Mouse (Mus musculus): ENCODE results near the gene Fkbp10. TPM values are rescaled to one million over a fixed set of nuclear protein-coding genes. Genes with fewer than 3 reads are reported as not detected.
A peak's percentile ranks its signal among the peaks of the same experiment; 100 is the strongest.

The Fkbp10 gene
- polyA plus RNA-seq, 1 experiment = 298 TPM

DNA sequence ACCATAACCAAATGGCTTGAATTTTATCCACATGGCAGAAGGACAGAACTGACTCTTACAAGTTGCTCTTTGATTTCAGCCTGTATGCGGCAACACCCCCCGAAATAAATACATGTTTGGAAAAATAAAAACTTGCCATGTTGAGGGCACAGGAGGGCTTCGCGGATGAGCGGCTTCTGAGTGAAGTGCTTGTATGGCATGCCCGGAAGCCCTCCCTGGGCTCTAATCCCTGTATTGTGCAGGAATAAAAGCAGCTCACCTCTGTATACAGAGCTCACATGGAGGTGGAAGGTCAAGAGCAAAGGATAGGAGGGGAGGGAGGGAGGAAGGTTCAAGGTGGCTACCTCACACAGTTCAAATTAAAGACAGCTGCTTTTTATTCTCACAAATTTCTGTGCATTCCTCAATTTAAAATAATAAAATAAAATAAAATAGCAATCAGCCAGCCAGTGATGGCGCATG is 23.6 kb upstream of the Fkbp10 start:
- TF ChIP-seq POLR2A (IDR thresholded peaks at IDR 0.05; ENCODE audit: low read depth, low read length) = no peak
- TF ChIP-seq CTCF (IDR thresholded peaks at IDR 0.05; ENCODE audit: borderline replicate concordance, insufficient read depth, low read length) = no peak
- H3K4me1 ChIP-seq (ENCODE audit: control insufficient read depth, insufficient read depth, low read length) = peaks cover 20% of the 10 kb centered on the region; the same call in 1 of the 2 replicates
- no peak overlapping the region for H3K4me3 ChIP-seq (ENCODE audit: insufficient read depth, low read length)
- H3K27ac ChIP-seq (ENCODE audit: insufficient read depth, low read length) = no peak overlapping the region

DNA sequence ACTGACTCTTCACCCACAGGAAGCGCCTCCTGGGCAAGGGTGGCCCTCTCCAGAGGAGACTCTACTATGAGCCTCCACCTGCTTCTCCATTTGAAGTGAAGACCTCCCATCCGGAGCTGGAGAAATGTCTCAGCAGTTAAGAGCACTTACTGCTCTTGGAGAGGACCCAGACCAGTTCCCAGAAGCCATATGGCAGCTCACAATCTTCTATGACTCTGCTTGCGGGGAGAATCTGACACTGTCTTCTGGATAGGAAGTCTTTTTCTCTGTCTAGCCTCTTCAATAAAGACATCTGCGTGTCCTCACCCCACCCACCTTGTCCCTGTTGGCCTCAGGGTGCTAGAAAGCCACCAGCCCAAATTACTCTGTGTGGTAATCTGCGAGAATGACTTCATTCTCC is 22.5 kb upstream of the Fkbp10 start:
- H3K4me3 ChIP-seq (ENCODE audit: insufficient read depth, low read length) = no peak overlapping the region
- peaks cover 18% of the 10 kb centered on the region; the same call in 1 of the 2 replicates for H3K4me1 ChIP-seq (ENCODE audit: control insufficient read depth, insufficient read depth, low read length)
- no peak overlapping the region for H3K27ac ChIP-seq (ENCODE audit: insufficient read depth, low read length)
- TF ChIP-seq CTCF (IDR thresholded peaks at IDR 0.05; ENCODE audit: borderline replicate concordance, insufficient read depth, low read length) (no peak), POLR2A (IDR thresholded peaks at IDR 0.05; ENCODE audit: low read depth, low read length) (no peak)

DNA sequence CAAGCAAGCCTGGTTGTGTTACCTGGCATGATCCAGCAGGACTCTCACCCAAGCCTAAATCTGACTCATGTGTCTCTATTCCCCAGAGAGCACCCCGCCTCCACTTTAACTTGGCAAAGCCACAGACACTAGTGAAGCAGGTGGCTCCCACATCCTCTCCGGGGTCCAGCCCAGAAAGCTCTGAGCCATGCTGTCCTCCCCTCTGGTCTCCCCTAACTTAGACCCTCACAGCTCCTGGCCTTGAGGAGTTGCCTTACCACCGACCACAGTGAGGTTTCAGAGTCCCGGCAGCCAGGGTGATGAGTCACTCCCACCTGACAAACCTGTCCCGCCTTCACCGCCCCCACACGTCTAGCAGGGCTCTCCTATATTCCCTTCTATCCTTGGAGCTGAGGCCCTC is 21.8 kb upstream of the Fkbp10 start:
- H3K4me3 ChIP-seq (ENCODE audit: insufficient read depth, low read length) = no peak overlapping the region
- TF ChIP-seq POLR2A (IDR thresholded peaks at IDR 0.05; ENCODE audit: low read depth, low read length) (no peak), CTCF (IDR thresholded peaks at IDR 0.05; ENCODE audit: borderline replicate concordance, insufficient read depth, low read length) (no peak)
- H3K27ac ChIP-seq (ENCODE audit: insufficient read depth, low read length) = no peak overlapping the region
- peaks cover 13% of the 10 kb centered on the region; the same call in 1 of the 2 replicates for H3K4me1 ChIP-seq (ENCODE audit: control insufficient read depth, insufficient read depth, low read length)

DNA sequence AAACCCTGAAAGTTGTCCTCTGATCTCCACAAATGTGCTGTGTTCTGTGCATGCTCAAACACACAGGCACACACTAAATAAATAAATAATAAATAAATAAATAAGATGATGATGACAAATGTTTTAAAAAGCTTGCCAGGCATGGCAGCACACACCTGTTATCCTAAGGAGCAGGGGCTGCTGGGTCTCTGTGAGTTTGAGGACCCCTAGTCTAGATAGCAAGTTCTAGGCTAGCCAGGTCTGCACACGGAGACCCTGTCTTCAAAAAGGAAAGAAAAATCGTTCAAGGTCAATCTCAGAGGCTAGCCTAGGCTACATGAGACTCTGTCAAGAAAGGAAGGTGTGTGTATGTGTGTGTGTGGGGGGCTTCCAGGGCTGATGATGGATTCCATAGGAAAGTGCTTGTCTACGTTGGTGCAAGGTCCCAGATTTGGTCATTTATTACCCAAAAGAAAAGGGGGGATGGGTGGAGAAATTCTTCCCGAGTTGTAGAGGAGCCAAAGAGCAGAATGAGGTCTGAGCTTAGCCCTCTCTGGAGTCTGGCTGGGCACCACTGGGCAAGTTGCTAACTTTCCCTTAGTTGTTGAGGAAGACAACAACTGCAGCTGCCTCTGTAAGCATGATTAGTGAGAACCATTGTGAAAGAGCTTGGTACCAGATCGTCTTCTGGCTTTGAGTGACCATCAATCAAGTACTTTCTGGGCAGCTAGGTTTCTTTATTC is 21.0 kb upstream of the Fkbp10 start:
- H3K27ac ChIP-seq (ENCODE audit: insufficient read depth, low read length) = no peak overlapping the region
- TF ChIP-seq CTCF (IDR thresholded peaks at IDR 0.05; ENCODE audit: borderline replicate concordance, insufficient read depth, low read length) (no peak), POLR2A (IDR thresholded peaks at IDR 0.05; ENCODE audit: low read depth, low read length) (no peak)
- peaks cover 13% of the 10 kb centered on the region; the same call in 1 of the 2 replicates for H3K4me1 ChIP-seq (ENCODE audit: control insufficient read depth, insufficient read depth, low read length)
- H3K4me3 ChIP-seq (ENCODE audit: insufficient read depth, low read length) = no peak overlapping the region

DNA sequence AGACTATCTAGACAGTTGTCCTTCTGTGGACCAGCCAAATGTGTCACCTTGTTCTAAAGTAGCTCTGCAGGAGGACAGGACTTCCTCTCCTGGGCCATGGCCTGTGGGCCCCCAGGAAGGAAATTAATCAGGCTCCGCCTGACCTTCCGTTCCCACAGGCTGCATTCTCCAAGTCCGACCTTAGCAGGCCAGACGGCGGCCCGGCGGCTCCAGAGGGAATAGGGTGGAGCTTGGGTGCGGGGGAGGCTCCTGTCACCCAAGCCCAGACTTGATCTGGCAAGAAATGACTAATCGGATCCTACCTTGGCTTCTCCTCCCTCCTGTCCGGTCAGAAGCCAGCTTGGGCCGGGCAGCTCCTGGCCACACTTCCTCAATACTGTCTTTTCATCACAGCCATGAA is 20.3 kb upstream of the Fkbp10 start:
- peak overlapping the region; percentile 4; the same call in 1 of the 2 replicates for H3K27ac ChIP-seq (ENCODE audit: insufficient read depth, low read length)
- H3K4me1 ChIP-seq (ENCODE audit: control insufficient read depth, insufficient read depth, low read length) = peaks cover 9% of the 10 kb centered on the region; the same call in 1 of the 2 replicates
- no peak overlapping the region for H3K4me3 ChIP-seq (ENCODE audit: insufficient read depth, low read length)
- TF ChIP-seq CTCF (IDR thresholded peaks at IDR 0.05; ENCODE audit: borderline replicate concordance, insufficient read depth, low read length) (no peak), POLR2A (IDR thresholded peaks at IDR 0.05; ENCODE audit: low read depth, low read length) (no peak)

DNA sequence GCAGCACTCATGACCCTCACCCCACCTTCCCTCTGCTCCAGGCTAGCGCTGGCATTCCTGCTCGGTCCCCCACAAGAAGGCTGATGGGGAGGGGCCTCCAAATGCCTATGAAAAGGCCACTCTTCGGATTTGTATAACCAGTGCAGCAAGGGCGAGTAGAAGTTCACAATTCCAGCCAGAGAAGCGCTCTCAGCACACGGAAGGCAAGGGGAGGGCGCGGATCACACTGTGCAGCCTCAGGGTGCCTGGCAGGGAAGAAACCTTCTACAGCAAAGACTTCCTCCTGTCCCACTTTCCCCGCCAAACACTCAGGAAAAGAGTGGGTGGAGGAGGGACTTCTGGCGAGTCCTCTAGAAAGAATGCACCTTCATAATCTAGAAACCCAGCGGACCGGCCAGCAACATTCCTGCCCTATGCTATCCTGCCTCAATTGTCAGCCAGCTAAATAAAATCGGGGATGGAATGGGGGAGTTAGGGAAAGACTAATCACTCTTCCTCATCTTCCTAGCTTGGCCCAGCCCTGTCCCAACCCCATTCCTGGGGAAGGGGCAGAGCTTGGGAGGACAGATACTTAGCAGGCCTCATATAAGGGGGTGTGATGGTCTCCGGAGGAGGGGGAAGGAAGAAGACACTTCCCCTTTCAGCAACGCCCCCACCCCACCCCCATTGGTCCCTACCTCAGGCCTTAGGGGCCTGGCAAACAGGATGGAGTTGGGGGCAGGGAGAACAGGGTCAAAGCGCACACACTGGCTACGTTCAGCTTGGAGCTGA is 19.5 kb upstream of the Fkbp10 start:
- H3K4me1 ChIP-seq (ENCODE audit: control insufficient read depth, insufficient read depth, low read length) = peaks cover 9% of the 10 kb centered on the region; the same call in 1 of the 2 replicates
- H3K4me3 ChIP-seq (ENCODE audit: insufficient read depth, low read length) = peak overlapping the region; percentile 89
- no peak for TF ChIP-seq POLR2A (IDR thresholded peaks at IDR 0.05; ENCODE audit: low read depth, low read length)
- TF ChIP-seq CTCF (IDR thresholded peaks at IDR 0.05; ENCODE audit: borderline replicate concordance, insufficient read depth, low read length) = no peak
- peak overlapping the region; percentile 60 for H3K27ac ChIP-seq (ENCODE audit: insufficient read depth, low read length)

DNA sequence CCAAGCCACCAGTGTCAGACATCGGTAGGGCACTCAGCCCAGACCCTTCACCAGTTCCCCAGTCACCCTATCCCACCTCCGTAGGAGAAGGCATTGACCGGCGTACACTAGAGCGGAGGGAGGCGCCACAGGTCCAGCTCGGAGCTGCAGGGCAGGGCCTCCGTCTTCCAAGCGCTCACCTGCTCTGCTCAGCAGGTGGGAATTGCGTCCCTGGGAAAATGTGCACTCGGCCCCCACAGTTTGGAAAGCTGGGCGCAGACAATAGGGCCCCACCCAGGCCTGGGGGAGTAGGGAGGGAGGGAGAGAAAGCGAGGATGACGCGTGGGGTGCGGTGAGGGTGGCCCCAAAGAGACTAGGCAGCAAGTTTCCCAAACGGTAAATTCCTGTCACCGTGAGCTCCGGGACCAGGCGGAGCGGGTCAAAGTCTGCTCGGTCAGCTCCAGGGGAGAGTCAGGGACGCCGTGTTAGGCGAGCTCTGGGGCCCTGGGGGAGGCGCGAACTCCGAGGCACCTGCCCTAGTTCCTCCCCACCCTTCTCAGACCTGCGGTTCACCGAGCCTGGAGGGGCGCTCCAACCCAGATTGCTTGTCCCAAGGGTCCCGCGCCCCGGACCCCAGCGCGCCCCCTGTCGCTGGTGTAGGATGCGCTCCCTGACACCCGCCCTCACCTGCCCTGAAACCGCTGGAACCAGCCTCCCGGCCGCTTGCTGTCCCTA is 18.5 kb upstream of the Fkbp10 start:
- H3K4me3 ChIP-seq (ENCODE audit: insufficient read depth, low read length) = peak overlapping the region; percentile 89
- peaks cover 9% of the 10 kb centered on the region; the same call in 1 of the 2 replicates for H3K4me1 ChIP-seq (ENCODE audit: control insufficient read depth, insufficient read depth, low read length)
- H3K27ac ChIP-seq (ENCODE audit: insufficient read depth, low read length) = peak overlapping the region; percentile 60
- TF ChIP-seq CTCF (IDR thresholded peaks at IDR 0.05; ENCODE audit: borderline replicate concordance, insufficient read depth, low read length) = no peak
- no peak for TF ChIP-seq POLR2A (IDR thresholded peaks at IDR 0.05; ENCODE audit: low read depth, low read length)

DNA sequence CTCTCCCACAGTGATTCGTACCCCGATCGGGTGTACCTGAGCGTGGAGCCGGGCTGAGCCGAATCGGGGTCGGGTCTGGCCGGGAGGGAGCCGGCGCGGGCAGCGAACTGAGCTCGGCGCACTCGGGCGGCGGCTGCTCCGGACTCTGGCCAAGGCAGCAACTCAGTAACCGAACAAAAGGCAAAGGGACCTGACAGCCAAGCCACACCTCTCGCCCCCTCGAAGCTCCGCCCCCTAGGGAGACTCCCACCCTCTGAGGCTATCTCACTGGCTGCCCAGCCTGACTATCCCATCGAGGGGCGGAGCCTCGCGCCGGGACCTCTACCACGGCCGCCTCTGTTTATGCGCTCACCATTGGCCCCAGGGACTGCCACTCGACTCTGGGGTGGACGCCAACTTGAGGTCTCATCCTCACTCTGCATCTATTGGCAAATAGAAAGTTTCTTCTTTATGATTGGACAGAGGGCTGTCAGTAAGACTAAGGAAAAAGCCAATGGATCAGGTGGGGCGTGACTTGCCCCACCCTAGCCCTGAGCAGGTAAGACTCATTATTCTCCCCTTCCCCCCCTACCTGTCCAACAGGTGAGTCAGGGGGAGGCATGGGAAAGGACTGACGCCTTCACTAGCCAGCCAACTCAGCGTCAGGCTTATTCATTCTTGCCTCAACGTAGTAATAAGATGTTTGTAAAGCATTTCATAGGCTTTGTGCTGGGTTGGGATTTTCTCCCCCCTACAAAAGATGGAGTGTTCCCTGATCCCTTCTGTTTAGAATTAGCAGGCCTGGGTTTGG is 17.7 kb upstream of the Fkbp10 start, which contains the start of gene Jup:
TSS of gene Jup (minus strand) at position 164 of the 790 bp plus-strand sequence.
- TF ChIP-seq CTCF (IDR thresholded peaks at IDR 0.05; ENCODE audit: borderline replicate concordance, insufficient read depth, low read length) (no peak), POLR2A (IDR thresholded peaks at IDR 0.05; ENCODE audit: low read depth, low read length) (peak; percentile 97)
- peak within 1 kb of the TSS; percentile 60 for H3K27ac ChIP-seq (ENCODE audit: insufficient read depth, low read length)
- H3K4me3 ChIP-seq (ENCODE audit: insufficient read depth, low read length) = peak within 1 kb of the TSS; percentile 89
- H3K4me1 ChIP-seq (ENCODE audit: control insufficient read depth, insufficient read depth, low read length) = peaks cover 9% of the 10 kb centered on the region; the same call in 1 of the 2 replicates

All from embryonic fibroblast, embryonic 13.5 days (primary cell).